Mouse (Mus musculus) mouse trophoblast stem cell (cell line): ENCODE results near the gene Gm10563.

Experiments
- in situ Hi-C, 2 experiments: fragments of 300-500 bp; cut with MseI, MboI; formaldehyde crosslinking; loops; 2 replicates in 1 of 2; 3 replicates in 1 of 2; pipeline ENCODE4 v1.15.1; 2025

Gene Gm10563

DNA sequence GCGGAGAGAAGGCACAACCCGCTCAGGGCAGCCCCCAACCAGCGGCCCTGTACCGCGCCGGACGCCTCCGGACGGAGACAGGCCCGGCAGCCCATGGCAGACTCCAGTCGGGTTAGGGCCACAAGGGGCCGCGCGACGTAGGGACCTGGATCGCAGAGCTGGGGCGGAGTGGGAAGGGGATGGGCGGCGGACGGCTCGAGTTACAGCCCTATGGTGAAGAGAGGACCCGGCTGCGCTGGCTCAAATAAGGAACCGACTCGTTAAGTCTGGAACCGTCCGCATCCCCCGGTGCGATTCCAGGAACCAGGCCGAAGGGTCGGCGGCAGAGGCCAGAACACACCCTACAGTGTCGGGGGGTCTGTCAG lies 7.9 kb upstream of the Gm10563 start, which contains the start of gene Mmp23:
Mmp23 (minus strand) TSS at position 299 of the 365 bp plus-strand sequence.
- in situ Hi-C loops, result no loop called here

DNA sequence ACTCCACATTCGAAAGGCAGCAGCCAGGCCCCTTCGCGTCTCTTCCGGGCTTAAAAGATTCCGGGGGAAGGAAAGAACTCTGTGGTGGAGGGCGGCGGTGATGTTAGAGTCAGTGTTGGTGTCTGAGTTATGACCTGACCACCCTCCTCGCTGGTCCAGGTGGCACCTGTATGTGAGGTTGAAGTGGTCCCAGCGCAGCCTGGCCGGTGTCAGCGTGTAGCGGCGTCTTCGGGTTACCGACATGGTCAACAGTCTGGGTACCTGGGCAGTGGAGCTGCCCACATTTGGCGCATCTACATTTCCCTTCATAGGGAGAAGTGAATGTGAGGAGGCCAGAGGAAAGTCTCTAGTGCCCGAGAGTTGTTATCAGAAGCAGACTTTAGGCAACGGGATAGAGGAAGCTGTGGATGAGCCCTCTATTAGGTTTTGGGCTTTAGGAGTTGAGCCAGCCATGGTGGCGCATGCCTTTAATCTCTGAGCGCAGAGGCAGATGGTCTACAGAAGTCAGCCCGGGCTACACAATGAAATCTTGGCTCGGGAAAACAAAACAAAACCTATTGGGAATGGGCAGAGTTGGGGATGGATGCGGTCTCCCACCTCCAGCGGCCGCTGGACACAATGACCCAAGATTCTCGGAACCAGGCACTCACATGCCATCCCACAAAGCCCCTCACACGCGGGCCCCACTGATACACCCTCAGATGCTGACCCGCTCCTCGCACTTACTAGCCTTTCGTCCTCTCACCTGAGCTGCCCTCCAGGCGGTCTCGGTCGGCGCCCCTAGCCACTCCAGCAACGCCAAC lies 7.3 kb upstream of the Gm10563 start:
- in situ Hi-C loops, result no loop called here

DNA sequence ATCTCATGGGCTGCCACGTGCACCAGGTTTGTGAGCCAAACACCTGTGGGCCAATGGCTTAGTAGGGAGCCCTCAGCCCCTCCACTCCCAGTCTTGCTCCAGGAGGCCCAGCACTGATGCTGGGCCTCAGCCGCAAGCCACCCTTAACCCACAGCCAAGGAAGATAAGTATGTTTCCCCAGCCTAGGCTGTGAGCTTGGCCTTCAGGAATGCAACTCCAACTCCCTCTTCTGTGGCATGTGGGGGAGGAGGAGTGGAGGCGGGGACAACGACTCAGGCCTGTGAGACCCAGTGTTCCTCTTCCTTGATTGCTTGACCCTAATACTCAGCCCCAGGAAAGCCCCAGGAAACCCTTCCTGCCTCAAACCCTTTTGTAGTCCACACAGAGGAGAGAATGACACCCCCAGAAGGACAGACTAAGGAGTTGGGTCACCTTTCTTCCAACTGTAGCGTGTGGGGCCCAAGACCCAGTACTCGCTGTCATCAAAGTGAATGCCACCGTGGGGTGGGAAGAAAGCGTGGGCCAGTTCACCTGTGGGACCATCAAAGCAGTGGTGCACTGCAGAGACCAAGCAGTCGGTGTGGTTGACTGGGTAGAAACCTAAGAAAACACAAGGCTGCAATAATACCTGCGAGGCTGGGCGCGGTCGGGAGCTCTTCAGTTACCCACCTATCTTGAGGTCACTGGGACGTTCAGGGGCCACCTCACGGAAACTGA lies 6.5 kb upstream of the Gm10563 start:
- in situ Hi-C loops, result no loop called here

DNA sequence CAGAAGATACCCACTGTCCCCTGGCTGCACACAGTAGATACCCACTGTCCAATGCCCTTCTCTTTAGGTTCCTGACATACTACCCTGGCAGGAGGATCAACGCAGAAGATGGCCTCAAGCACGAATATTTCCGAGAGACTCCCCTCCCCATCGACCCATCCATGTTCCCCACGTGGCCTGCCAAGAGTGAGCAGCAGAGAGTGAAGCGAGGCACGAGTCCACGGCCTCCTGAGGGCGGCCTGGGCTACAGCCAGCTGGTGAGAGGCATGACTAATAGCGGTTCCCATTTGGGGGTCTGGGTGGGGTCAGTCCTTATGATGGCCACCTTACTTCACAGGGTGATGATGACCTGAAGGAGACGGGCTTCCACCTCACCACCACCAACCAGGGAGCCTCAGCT lies 4.1 kb upstream of the Gm10563 start:
- in situ Hi-C loops, result no loop called here

DNA sequence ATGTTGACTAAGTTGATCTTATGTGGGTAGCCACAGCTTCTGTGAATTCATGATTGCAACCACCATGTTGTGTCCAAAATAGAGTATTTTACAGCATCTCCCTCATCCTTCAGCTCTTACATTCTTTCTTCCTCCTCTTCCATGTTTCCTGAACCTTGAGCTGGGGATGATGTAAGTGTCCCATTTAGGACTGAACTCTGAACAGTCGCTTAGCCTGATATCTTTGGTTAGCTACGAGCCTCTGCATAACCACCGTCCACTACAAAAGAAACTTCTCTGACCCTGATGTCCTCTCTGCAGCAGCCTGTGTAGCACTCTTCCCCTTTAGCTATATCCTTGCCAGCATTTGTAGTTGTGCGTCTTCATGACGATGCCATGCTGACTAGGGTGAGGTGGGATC lies 513 bp upstream of the Gm10563 start:
- in situ Hi-C loops, result no loop called here

DNA sequence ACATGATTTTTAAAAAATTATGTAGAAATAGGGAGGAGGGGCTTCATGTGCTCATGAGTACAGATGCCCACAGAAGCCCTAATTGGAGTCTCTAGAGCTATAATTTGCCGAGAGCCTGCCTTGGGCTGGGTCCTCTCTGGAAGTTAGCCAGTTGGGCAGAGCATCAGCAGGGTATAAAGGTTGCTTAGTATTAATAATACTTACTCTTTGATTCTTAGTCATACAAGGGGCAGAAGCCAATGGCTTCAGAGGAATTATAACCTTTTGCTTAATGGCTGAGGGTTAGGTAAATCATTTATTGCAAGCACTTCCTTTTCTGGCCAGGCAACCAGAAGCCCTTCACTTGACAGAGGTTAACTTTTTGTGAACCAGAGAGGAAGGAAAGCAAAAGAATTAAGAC lies 1.7 kb downstream of the Gm10563 start:
- in situ Hi-C loops, result no loop called here

DNA sequence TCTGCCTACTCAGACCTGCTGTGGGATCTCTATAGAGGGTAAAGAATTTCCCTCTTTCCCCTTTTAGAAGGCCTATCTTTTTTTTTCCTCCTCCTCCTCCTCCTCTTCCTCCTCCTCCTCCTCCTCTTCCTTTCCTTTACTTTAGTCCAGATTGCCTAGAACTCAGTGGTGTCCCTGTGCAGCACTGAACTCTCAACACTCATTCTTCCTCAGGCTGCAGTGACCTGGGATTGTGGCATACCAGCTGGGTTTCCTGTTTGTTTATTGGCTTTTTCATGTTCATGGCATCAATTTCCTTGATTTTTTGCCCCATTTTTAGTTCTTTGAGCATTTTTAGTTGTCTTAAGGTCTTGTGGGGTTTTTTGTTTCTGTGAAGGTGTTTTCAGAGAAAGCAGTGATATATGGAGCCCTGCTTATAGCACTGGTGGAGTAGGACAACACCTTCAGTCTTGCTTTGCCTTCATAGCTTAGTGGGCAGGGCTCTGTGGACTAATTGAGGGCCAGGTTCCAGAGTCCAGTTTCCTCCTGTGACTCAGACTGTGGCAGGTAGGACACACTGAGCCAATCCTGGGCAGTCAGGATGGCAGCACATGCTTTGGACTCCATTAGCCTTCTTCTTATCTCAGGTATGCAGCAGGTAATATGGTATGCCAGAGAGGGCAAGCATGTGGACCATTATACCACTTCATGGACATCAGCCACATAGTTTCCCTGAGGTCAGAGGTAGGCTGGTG lies 9.3 kb downstream of the Gm10563 start:
- in situ Hi-C loops, result no loop called here

DNA sequence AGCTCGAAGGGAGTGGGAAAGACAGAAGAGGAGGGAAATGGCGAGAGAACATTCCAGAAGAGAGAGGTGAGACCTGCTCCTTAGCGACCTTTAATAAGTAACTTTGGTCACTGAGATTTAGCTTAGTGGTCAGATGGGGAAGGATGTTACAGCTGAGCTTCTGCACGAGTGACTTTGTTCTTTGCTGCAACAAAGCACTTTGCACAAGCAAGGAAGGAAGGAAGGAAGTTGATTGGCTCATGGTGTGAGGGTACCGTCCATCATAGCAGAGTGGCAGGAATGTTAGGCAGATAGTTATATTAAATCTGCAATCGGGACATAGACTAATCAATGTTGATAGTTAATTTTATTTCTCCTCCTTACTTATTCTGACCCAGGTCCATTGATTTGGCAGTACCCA lies 14.9 kb downstream of the Gm10563 start:
- in situ Hi-C loops, result no loop called here

DNA sequence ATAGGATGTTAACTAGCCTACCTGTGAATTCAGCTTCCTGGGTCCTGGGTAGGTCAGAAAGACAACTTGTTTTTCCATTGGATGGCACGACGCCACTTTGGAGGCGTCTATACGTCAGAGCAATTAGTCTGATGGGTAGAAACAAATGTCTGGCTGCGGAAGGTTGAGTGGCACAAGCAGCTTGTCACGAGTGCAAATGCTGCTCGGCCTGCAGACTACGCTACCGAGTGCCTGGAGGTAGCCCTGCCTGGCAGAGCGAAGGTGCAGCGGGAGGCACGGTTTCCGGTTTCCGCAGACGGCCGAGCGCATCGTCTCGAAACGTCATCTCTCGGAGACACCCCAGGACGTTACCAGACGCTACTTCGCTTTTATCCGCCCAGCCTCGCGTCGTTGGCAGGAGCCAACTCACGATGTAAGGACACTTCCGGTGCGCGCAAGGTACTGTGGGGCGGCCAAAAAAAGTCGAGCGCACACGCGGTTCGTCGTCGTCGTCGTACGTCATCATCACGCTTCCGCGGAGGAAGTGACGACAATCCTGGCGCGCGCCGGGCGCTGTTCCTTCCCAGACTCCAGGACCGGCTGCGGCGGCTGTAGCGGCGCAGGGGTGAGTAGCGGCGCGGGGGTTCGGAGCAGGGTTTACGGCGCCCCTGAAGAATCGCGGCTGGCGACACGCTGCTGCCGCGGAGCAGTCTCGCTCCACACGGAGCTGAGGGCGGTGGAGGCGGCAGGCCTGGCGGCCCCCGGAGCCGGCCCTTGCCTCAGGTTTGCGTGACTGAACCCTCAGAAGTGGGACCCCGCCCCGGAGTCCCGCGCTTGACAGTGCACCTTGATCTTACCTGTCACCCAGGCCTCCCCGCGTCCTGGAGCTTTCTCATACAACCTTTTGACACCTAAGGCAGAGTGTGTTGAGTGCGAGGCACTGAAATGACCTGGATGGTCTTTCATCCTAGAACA lies 20.6 kb downstream of the Gm10563 start, which contains the start of gene Cdk11b:
Cdk11b (plus strand) TSS at position 517 of the 954 bp plus-strand sequence.
- in situ Hi-C loops, result no loop called here

DNA sequence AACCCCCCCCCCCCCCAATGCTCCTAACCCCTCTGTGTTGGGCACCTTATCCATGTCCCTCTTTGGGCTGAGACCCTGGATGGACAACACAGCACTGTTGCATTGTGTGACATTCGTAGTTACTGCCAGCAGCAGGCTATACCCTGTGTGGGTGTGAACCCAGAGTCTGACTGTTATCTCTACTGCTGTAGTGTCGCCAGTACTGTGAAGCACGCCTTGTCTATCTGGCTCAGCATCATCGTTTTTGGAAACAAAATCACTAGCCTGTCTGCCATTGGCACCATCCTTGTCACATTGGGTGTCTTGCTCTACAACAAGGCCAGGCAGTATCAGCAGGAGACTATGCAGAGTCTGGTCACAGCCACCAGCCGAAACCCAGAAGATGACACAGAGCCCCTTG lies 26.9 kb downstream of the Gm10563 start:
- in situ Hi-C loops, result no loop called here

DNA sequence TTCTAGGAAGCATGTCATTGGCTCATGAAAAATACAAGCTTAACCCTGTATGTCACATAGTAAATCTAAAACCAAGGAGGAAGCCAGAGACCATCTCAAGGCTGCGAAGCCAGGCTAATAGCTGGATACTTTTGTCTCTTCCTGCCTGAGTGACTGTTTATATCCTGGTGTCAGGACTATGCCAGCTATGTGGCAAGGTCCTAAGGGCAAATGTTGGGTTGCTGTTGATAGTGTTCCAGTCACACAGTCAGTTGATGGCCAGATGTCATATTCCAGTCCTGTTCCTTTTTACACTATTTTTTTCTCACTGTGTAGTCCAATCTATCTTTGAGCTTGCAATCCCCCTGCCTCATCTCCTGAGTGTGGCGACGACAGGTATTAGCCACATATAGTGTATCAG lies 31.9 kb downstream of the Gm10563 start:
- in situ Hi-C loops, result no loop called here

DNA sequence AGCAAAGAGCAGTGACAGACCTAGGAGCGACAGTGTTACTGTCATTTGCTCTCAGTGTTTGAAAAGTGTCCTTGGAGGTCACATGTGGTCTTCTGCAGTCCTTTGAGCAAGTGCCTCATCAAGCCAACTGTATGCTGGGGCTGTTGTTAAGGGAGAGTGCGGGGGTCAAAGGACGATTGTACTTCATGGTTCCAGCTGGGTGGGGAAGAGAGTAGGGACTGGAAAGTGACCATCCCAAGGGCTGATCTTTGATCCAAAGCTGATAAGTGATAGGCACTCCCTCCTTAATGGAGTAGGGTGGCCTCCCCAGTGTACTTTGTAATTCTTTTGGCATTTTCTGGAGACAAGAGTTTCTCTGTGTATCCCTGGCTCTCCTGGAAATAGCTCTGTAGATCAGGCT lies 33.3 kb downstream of the Gm10563 start:
- in situ Hi-C loops, result no loop called here

DNA sequence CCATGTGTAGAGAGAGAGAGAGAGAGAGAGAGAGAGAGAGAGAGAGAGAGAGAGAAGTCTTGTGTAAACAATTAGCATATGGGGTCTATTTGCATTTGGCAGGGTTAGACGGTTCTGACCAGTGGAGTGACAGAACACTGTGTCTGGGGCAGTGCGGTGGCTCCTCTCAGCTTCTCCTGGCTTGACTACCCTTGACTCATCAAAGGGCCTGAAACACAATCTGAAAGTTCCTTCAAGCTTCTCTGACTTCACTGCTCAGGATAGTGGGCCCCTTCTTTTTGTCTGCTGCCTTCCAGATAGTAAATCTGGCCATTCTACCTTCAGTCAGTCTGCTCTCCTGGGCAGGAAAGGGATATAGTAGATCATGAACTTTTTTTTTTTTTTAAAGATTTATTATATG lies 38.4 kb downstream of the Gm10563 start:
- in situ Hi-C loops, result no loop called here

DNA sequence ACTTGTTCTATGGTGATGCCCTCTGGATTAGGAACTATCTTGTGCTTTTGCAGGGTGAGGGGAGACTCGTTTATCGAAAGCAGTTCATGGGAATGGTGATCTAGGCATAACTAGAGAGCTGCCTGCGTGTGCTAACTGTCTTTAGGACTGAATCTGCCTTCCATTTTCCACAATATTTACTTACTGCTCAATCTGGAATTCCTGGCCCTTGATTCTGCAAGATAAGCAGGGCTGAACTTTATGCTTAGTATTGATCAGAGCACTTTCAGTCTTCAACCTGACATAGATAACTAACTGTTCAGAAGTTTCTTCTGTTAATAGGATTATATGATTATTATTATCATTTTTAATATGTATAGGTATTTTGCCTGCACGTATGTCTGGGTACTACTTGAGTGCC lies 40.1 kb downstream of the Gm10563 start:
- in situ Hi-C loops, result no loop called here

DNA sequence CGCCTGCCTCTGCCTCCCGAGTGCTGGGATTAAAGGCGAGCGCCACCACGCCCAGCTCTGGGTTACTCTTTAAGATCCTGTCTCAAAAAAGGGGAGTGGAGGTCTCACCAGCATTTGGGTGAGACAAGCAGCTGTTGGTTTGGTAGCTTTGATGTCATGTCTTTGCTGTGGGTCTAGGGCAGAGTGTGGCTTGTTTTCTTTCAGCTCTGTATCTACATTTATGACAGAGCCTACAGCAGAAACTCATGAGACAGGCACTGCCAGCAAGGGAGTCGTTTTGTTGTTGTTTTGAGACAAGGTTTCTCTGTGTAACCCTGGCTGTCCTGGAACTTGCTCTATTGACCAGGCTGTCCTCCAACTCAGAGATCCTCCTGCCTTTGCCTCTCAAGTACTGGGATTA lies 41.4 kb downstream of the Gm10563 start:
- in situ Hi-C loops, result no loop called here

DNA sequence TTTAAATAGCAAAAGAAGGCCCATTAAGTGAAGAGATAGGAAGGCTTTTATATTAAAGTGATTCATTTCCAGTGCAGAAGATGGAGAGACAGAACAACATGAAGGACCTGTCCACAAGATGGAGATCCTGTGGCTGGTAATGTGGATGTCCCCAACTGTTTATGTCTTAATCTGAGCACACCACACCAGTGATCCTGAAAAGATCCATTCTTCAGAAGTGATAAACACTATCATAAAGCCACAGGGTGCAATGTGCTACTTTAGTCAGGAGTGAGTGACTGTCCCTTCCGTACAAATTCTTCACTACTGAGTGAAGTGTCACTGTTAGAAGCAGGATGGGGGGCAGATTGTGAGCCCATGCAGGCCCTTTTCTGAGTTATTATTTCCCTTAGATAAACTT lies 42.5 kb downstream of the Gm10563 start:
- in situ Hi-C loops, result no loop called here

DNA sequence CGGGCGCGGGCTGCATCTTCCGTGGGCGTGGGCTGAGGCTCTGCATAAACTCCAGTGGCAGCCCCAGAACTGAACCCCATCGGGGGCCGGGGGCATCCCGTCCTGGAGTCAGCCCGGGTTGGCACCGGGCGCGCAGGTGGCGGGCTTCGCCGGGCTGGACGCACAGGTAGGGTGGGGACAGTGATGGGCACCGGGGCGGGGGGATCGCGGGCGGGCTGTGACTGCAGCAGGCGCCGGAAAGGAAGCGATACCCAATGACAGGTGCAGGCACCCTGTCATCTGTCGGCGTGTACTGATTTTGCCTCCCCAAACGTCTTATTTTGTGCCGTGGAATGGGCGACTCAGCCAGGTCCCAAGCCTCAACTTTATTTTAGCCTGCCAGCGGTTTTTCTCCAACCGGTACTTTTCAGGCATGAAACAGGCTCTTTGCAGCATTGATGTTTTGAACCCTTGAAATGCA lies 43.2 kb downstream of the Gm10563 start:
- in situ Hi-C loops, result no loop called here

DNA sequence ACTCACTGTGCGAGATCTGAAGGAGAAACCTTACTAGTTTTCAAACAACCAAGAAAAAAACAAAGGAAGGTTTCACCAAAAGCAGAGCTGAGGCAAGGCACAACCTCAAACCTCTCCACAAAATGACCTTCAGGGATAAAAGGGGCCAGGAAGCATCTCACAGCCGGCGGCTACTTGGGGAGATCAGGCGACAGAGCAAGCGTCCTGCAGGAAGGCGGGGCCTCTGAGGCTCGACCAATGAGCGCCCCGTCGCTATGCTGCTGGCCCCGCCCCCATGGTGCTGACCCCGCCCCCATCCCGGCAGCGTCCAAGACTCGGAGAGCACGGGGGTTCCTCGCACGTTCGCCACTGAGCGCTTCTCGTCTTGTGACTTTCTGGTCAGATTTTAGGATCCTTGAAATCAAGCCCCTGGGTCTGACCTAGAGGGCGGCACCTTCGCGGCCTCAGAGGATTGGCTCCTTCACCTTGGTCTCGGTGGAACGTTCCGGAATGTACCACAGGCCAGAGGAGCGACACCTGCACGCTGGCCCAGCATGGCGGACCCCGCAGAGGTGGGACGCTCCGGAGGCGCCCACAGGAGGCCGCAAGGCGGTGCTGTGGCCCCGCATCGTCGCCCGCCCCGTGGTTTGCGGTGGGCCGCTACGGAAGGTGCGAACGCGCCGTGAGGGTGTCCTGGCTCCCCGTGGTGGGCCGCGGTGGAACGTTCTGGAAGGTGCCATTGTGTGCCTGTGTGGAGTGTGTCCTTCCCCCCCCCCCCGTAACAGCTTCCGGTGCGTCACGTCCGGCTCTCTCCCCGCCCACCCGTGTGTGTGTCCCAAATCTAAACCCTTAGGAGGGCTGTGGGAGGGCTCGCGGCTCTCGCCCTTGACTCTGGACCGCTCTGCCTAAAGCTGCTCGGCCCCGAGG lies 43.9 kb downstream of the Gm10563 start, which contains the start of gene Slc35e2:
Slc35e2 (plus strand) TSS at position 326 of the 906 bp plus-strand sequence.
- in situ Hi-C loops, result no loop called here

DNA sequence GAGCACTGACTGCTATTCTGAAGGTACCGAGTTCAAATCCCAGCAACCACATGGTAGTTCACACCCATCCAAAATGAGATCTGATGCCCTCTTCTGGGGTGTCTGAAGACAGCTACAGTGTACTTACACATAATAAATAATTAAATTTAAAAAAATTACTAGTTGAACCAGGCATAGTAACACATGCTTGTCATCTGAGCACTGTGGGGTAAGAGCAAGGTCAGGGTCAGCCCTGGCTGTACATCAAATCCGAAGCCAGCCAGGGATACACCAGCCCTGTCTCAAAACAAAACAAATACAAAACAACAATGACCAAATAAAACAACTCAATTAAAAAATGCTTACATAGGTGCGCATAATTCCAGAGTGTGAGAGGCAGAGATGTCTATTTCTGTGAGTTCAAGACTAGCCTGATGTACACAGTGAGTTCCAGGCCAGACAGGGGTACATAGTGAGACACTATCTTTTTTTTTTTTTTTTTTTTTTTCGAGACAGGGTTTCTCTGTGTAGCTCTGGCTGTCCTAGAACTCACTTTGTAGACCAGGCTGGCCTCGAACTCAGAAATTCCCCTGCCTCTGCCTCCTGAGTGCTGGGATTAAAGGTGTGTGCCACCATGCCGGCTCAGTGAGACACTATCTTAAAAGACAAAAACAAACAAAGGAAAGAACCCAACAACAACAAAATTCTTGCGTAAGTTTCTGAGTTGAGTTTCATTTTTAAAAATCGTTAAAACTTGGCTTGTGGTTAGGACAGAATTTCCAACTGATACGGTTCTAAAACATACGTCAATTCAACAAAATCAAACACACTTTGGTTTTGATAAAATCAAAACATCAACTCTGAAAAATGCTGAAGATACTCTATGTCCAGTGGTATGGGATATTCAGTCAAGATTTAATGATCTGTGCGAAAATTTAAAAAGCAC lies 45.0 kb downstream of the Gm10563 start:
- in situ Hi-C loops, result no loop called here
